Mouse (Mus musculus) ES-Bruce4 (cell line): ENCODE results near the gene Hdc. TPM values are rescaled to one million over a fixed set of nuclear protein-coding genes. Genes with fewer than 3 reads are reported as not detected.

Source experiments
- H3K27ac ChIP-seq: 2 replicates; pipeline ENCODE4 v1.5.1; 2012; ENCODE audit warnings: low read length, inconsistent platforms; ENCODE audit not compliant: insufficient read depth
- H3K27me3 ChIP-seq: 2 replicates; pipeline ENCODE4 v1.6.1; 2012; ENCODE audit warnings: mild to moderate bottlenecking, low read length, inconsistent platforms; ENCODE audit not compliant: control insufficient read depth, poor library complexity, insufficient read depth, severe bottlenecking
- H3K36me3 ChIP-seq: 2 replicates; pipeline ENCODE4 v1.6.1; 2012; ENCODE audit warnings: inconsistent platforms, mild to moderate bottlenecking, low read length, moderate library complexity; ENCODE audit not compliant: control insufficient read depth, poor library complexity, insufficient read depth, severe bottlenecking
- H3K4me1 ChIP-seq: one replicate; pipeline ENCODE4 v1.8.1; 2011; ENCODE audit warnings: low read length; ENCODE audit not compliant: control insufficient read depth, insufficient read depth
- H3K4me3 ChIP-seq: 2 replicates; pipeline ENCODE4 v1.5.1; 2011; ENCODE audit warnings: low read depth, mild to moderate bottlenecking, low read length
- H3K9ac ChIP-seq: 2 replicates; pipeline ENCODE4 v1.6.1; 2012; ENCODE audit warnings: low read depth, mild to moderate bottlenecking, inconsistent platforms; ENCODE audit not compliant: poor library complexity, severe bottlenecking
- H3K9me3 ChIP-seq: replicated peaks from 2 replicates; pipeline ENCODE4 v1.6.1; 2012; ENCODE audit warnings: mild to moderate bottlenecking, low read length, inconsistent platforms; ENCODE audit not compliant: control insufficient read depth, poor library complexity, insufficient read depth, severe bottlenecking
- CTCF ChIP-seq: IDR thresholded peaks from one replicate; pipeline ENCODE4 v1.8.1; 2011; ENCODE audit warnings: low read depth, low read length
- EP300 ChIP-seq: IDR thresholded peaks from 2 replicates; pipeline ENCODE4 v1.6.1; 2011; ENCODE audit warnings: low read depth, low read length; ENCODE audit not compliant: insufficient read depth
- POLR2A ChIP-seq: IDR thresholded peaks from one replicate; pipeline ENCODE4 v1.8.1; 2011; ENCODE audit warnings: low read length; ENCODE audit not compliant: insufficient read depth
- polyA plus RNA-seq: library from polyadenylated mRNA; stranded (reverse); fragments of >200 nt; gene quantifications from 2 replicates; pipeline ENCODE4 v1.2.4, GENCODE M21; 2011; ENCODE audit warnings: low read depth; ENCODE audit not compliant: missing spikeins, insufficient read depth, insufficient read length

The Hdc gene
- polyA plus RNA-seq, 1 experiment, result not detected

DNA sequence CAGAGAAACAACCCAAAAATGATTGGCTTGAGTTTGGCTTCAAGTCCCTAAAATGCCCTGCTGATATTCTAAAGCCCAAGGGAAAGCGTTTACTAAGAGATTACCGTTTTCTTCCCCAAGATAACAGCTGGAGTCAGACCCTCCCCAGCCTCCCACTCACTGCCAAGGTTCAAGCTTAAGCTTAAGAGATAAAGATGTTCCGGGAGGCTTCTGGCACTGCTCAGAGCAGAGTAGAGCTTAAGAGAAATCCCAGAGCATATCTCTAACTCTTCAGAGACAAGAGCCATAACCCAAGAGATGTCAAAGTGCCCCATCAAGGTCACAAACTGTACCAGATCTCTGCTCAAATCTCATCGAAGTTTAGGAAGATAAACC lies 12.4 kb downstream of the Hdc start:
- Histone ChIP-seq H3K9me3 (no peaks in the 10 kb centered on the region), H3K27me3 (no peaks in the 10 kb centered on the region), H3K4me3 (no peak overlapping the region), H3K4me1 (no peaks in the 10 kb centered on the region), H3K9ac (no peak overlapping the region), H3K27ac (no peak overlapping the region), H3K36me3 (no peaks in the 10 kb centered on the region)
- TF ChIP-seq EP300 (no peak), CTCF (no peak), POLR2A (no peak)

DNA sequence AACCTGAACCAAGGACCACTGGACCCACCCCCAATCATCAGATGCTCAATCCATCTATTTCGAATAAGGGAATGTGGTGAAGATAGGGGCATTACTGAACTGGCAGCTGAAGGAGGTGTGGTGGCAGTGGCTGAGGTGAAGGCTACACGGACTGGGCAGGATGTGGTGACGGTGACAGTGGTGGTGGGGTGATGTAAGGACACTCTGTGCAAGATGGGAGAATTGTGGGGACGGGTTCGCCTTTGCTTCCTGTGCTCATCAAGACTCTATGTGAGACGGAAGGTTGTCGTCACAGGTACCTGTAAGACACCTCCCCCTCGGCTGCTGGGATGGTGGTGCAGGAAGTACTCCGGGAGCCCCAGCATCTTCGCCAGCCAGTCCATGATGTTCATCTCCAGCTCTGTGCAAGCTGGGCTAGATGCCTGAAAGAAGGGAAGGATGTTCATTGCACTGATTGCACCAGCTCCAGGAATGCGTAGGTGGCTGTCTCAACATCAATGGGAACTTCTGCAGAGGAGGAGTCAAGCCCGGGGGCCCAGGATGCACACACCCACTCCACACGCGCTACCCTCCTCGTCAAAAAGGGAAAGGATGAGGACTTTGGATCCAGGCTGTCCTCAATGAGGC lies 12.9 kb downstream of the Hdc start:
- H3K27ac ChIP-seq, result no peak overlapping the region
- no peaks in the 10 kb centered on the region for H3K9me3 ChIP-seq
- no peaks in the 10 kb centered on the region for H3K27me3 ChIP-seq
- no peaks in the 10 kb centered on the region for H3K36me3 ChIP-seq
- H3K4me3 ChIP-seq, result no peak overlapping the region
- H3K9ac ChIP-seq, result no peak overlapping the region
- H3K4me1 ChIP-seq, result no peaks in the 10 kb centered on the region
- TF ChIP-seq CTCF, result no peak
- no peak for TF ChIP-seq EP300

DNA sequence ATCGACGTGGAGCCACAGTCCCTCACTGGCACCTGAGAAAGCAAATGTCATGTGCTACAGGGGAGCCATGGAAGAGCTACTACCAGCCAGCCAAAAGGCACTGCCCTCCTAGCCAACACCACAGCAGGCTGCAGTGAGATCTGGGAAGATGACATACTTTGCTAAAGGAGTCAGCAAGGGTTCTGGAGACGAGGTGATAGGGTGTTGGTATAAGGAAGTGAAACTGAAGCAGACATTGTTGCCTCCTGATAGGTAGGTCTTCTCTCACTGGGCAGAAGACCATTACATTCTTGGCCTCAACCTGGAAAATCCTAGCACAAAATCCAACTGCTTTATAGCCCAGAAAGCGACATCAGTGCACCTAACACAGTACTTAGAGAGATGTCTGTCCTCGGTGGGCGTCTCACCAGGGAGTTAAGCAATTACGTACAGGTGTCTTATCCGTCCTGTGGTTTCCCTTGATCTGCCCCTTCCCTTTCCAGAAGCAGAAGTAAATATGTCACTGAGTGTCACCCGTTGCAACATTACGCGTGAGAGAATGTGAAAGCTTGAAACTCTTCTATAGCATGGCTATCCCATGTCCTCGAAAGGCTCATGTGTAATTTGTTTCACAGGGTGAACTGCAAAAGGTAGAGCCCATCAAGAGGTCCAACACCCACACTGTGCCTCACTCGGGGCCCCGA lies 17.0 kb downstream of the Hdc start:
- no peaks in the 10 kb centered on the region for H3K27me3 ChIP-seq
- TF ChIP-seq POLR2A (no peak), CTCF (no peak), EP300 (no peak)
- no peaks in the 10 kb centered on the region for H3K4me1 ChIP-seq
- H3K36me3 ChIP-seq, result no peaks in the 10 kb centered on the region
- H3K9me3 ChIP-seq, result no peaks in the 10 kb centered on the region
- no peak overlapping the region for H3K4me3 ChIP-seq
- H3K27ac ChIP-seq, result no peak overlapping the region
- H3K9ac ChIP-seq, result no peak overlapping the region

DNA sequence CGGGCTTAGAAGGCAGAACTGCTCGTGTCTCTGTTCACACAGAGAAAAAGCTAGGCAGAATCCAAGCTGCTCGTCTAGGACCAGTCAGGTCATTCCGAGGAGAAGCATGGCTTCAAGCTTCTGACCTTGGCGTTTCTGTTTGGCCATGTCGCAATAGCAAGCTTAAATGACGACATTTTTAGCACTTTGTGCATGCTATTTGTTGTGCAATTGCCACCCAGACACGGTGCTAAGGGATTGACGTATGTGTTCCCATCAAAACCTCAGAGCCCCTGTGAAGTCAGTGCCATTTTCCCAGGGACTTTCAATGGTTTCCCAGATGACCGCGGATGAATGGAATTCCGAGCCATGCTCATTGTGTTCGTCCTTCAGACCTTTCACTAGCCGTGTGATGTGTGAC lies 18.6 kb downstream of the Hdc start:
- Histone ChIP-seq H3K9ac (no peak overlapping the region), H3K9me3 (no peaks in the 10 kb centered on the region), H3K4me3 (no peak overlapping the region), H3K4me1 (no peaks in the 10 kb centered on the region), H3K36me3 (no peaks in the 10 kb centered on the region), H3K27me3 (no peaks in the 10 kb centered on the region), H3K27ac (no peak overlapping the region)
- no peak for TF ChIP-seq EP300
- no peak for TF ChIP-seq CTCF
- no peak for TF ChIP-seq POLR2A

DNA sequence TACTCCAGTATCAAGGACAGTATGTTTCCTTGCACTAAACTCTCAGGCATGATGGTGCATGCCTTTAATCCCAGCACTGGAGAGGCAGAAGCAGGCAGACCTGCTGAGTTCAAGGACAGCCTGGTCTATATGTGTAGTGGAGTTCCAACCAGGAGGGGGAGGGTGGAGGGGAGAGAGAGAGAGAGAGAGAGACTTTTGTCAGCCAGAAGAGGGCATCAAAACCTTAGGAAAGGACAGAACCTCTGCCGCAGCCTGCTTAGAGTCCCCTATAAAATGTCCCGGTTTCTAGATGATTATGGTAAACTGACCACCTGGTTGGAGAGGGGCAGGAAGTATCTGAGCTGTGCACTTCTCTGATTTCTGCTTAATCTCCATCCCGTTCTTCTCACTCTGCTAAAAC lies 20.1 kb downstream of the Hdc start:
- H3K9ac ChIP-seq, result no peak overlapping the region
- no peaks in the 10 kb centered on the region for H3K36me3 ChIP-seq
- no peak overlapping the region for H3K4me3 ChIP-seq
- H3K27me3 ChIP-seq, result no peaks in the 10 kb centered on the region
- TF ChIP-seq CTCF (peak; percentile 29), POLR2A (no peak)
- no peak overlapping the region for H3K27ac ChIP-seq
- no peaks in the 10 kb centered on the region for H3K9me3 ChIP-seq
- no peaks in the 10 kb centered on the region for H3K4me1 ChIP-seq

DNA sequence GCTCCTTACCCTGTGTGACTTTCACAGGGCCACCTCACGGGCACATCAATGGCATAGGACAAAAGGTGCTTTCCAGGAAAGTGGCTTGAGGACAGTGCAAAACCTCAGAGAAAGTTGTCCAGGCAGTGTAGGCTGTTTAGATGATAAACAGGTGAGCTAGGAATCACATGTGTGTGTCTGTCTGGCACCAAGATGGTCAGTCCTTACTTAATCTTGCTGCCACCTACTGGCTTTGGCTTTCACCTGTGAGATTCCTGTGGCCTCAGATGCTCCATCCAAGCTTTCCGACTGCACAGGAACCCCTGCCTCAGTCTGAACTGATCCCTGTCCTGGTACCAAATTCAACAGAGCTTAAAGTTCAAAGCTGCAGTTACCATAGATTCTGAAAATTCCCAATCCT lies 20.7 kb downstream of the Hdc start:
- Histone ChIP-seq H3K4me3 (no peak overlapping the region), H3K36me3 (no peaks in the 10 kb centered on the region), H3K27me3 (no peaks in the 10 kb centered on the region), H3K4me1 (no peaks in the 10 kb centered on the region), H3K27ac (no peak overlapping the region), H3K9me3 (no peaks in the 10 kb centered on the region), H3K9ac (no peak overlapping the region)
- TF ChIP-seq EP300 (no peak), POLR2A (no peak), CTCF (peak; percentile 20)
